Mouse (Mus musculus): ENCODE data around the gene Qrich1. TPM values are rescaled to one million over a fixed set of nuclear protein-coding genes. Genes with fewer than 3 reads are reported as not detected.

Gene Qrich1
- polyA plus RNA-seq, 1 experiment from 2014 or later = 127 TPM

DNA sequence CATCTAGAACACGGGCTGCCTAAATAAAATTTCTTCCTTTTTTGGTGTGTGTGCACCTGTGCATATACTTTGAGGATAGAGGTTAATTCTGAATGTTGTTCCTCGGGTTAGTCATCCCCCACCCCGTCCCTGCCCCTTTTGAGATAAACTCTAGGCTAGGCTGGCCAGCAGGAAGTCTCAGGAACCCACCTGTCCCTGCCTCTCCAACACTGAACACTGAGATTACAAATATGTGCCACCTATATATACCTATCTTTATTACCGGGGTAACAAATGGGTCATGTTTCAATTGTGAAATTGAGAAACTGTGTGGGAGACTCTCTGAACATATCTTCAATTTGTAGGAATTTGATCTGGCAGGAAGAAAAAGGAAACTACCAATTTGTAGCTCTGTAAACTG is 92.3 kb downstream of the Qrich1 start:
- Histone ChIP-seq H3K4me3 (no peak overlapping the region), H3K9ac (no peak overlapping the region), H3K36me3 (peaks cover 82% of the 10 kb centered on the region), H3K4me2 (no peak overlapping the region), H3K9me3 (no peaks in the 10 kb centered on the region), H3K27me3 (no peaks in the 10 kb centered on the region), H3K27ac (replicated peaks) (no peak overlapping the region), H3K4me1 (replicated peaks) (no peaks in the 10 kb centered on the region)
- no peak for ATAC-seq (ENCODE audit: low FRiP score, low read depth)
- WGBS = 91% methylated on average over 4 of the region's 4 CpGs

MicroRNAs within 50 kb of the gene (microRNA counts, 519-probe panel; counts per million panel counts)
- 2,953 counts per million, percentile 58 among the panel's probes with 10 or more counts for microRNA mmu-miR-191
- microRNA mmu-miR-425 = 2,832 counts per million, percentile 54 among the panel's probes with 10 or more counts

Small RNAs within 50 kb of the gene (microRNA-seq; reads per million reads assigned to microRNA genes)
- not detected for gene Gm24083
- gene Mir191 = not detected
- 981 reads per million, percentile 77 among the genes with 10 or more reads in this experiment for gene Mir425

Other genes with a start within 250 kb of the Qrich1 start
- gene Nicn1, start 226.4 kb upstream of the Qrich1 start, polyA plus RNA-seq (2015; fragmentation: Nextera tagmentation; extraction: Ambion mirVana) = 130 and 134 TPM in 2 replicates
- 27.0 and 28.3 TPM in 2 replicates for gene Amt, start 220.0 kb upstream of the Qrich1 start, polyA plus RNA-seq (2015; fragmentation: Nextera tagmentation; extraction: Ambion mirVana)
- gene Rhoa, start 210.7 kb upstream of the Qrich1 start, polyA plus RNA-seq (2015; fragmentation: Nextera tagmentation; extraction: Ambion mirVana) = 275 and 287 TPM in 2 replicates
- gene Tcta, start 210.6 kb upstream of the Qrich1 start, polyA plus RNA-seq (2015; fragmentation: Nextera tagmentation; extraction: Ambion mirVana) = 52.7 and 53.0 TPM in 2 replicates
- 444 and 458 TPM in 2 replicates for gene Gpx1, start 177.9 kb upstream of the Qrich1 start, polyA plus RNA-seq (2015; fragmentation: Nextera tagmentation; extraction: Ambion mirVana)
- gene Usp4, start 169.0 kb upstream of the Qrich1 start, polyA plus RNA-seq (2015; fragmentation: Nextera tagmentation; extraction: Ambion mirVana) = 123 and 125 TPM in 2 replicates
- 1.5 and 2.3 TPM in 2 replicates for gene 1700102P08Rik, start 124.0 kb upstream of the Qrich1 start, polyA plus RNA-seq (2015; fragmentation: Nextera tagmentation; extraction: Ambion mirVana)
- gene Ccdc36, start 88.3 kb upstream of the Qrich1 start, polyA plus RNA-seq (2015; fragmentation: Nextera tagmentation; extraction: Ambion mirVana) = 1.6 and 2.5 TPM in 2 replicates
- gene BC048562, start 80.3 kb upstream of the Qrich1 start, polyA plus RNA-seq (2015; fragmentation: Nextera tagmentation; extraction: Ambion mirVana) = not detected in 2 replicates
- 57.5 and 63.4 TPM in 2 replicates for gene Ccdc71, start 56.3 kb upstream of the Qrich1 start, polyA plus RNA-seq (2015; fragmentation: Nextera tagmentation; extraction: Ambion mirVana)
- 67.5 and 70.8 TPM in 2 replicates for gene Klhdc8b, start 55.2 kb upstream of the Qrich1 start, polyA plus RNA-seq (2015; fragmentation: Nextera tagmentation; extraction: Ambion mirVana)
- gene Lamb2, start 37.1 kb upstream of the Qrich1 start, polyA plus RNA-seq (2015; fragmentation: Nextera tagmentation; extraction: Ambion mirVana) = 24.1 and 25.1 TPM in 2 replicates
- gene Usp19, start 26.2 kb upstream of the Qrich1 start, polyA plus RNA-seq (2015; fragmentation: Nextera tagmentation; extraction: Ambion mirVana) = 76.5 and 80.8 TPM in 2 replicates
- gene Qars, start 9.1 kb upstream of the Qrich1 start, polyA plus RNA-seq (2015; fragmentation: Nextera tagmentation; extraction: Ambion mirVana) = 62.8 and 63.8 TPM in 2 replicates
- gene Impdh2, start 43.5 kb downstream of the Qrich1 start, polyA plus RNA-seq (2015; fragmentation: Nextera tagmentation; extraction: Ambion mirVana) = 109 and 111 TPM in 2 replicates
- gene Ndufaf3, start 50.6 kb downstream of the Qrich1 start, polyA plus RNA-seq (2015; fragmentation: Nextera tagmentation; extraction: Ambion mirVana) = 73.4 and 78.5 TPM in 2 replicates
- gene Dalrd3, start 53.1 kb downstream of the Qrich1 start, polyA plus RNA-seq (2015; fragmentation: Nextera tagmentation; extraction: Ambion mirVana) = 304 and 323 TPM in 2 replicates
- 308 and 313 TPM in 2 replicates for gene Wdr6, start 61.9 kb downstream of the Qrich1 start, polyA plus RNA-seq (2015; fragmentation: Nextera tagmentation; extraction: Ambion mirVana)
- gene P4htm, start 80.9 kb downstream of the Qrich1 start, polyA plus RNA-seq (2015; fragmentation: Nextera tagmentation; extraction: Ambion mirVana) = 34.9 and 35.1 TPM in 2 replicates
- 43.0 and 48.1 TPM in 2 replicates for gene Arih2, start 132.6 kb downstream of the Qrich1 start, polyA plus RNA-seq (2015; fragmentation: Nextera tagmentation; extraction: Ambion mirVana)
- gene Slc25a20, start 145.3 kb downstream of the Qrich1 start, polyA plus RNA-seq (2015; fragmentation: Nextera tagmentation; extraction: Ambion mirVana) = 43.3 and 47.7 TPM in 2 replicates
- gene Prkar2a, start 172.5 kb downstream of the Qrich1 start, polyA plus RNA-seq (2015; fragmentation: Nextera tagmentation; extraction: Ambion mirVana) = 62.4 and 65.9 TPM in 2 replicates